Mouse (Mus musculus): ENCODE measurements around the gene Rassf6. TPM values are rescaled to one million over a fixed set of nuclear protein-coding genes. Genes with fewer than 3 reads are reported as not detected.

The Rassf6 gene
- total RNA-seq (2021) = 1 to 10 TPM; 3.7 to 7.4 TPM
- long read RNA-seq, experiment 1, partial matches to known transcripts = 0 of 3 reads
- long read RNA-seq, experiment 1, other reads (novel, unspliced or antisense) = 2 of 3 reads
- long read RNA-seq, experiment 2, partial matches to known transcripts = 1 of 2 reads
- long read RNA-seq, experiment 2, other reads (novel, unspliced or antisense) = 0 of 2 reads

- DNase-seq (ENCODE audit: low spot score in 2 of 2) = no peak
Observed at GRCm38 (mm10) chr5:90640286-90641217, at the start of gene Rassf6. TSS of gene Rassf6 (minus strand) at chr5:90640657.

GRCm38 (mm10) chr5:90689426-90690128, 49.1 kb upstream of the Rassf6 start:
- no peak for DNase-seq (ENCODE audit: low spot score in 2 of 2)

GRCm38 (mm10) chr5:90687913-90688312, 47.5 kb upstream of the Rassf6 start:
- DNase-seq (ENCODE audit: low spot score in 2 of 2) = no peak

- no peak for DNase-seq (ENCODE audit: low spot score in 2 of 2)
Observed at GRCm38 (mm10) chr5:90684994-90685393, 44.5 kb upstream of the Rassf6 start.

- DNase-seq (ENCODE audit: low spot score in 2 of 2) = peak in 1 of 2 experiments; percentile 4
Observed at GRCm38 (mm10) chr5:90681842-90682241, 41.4 kb upstream of the Rassf6 start.

GRCm38 (mm10) chr5:90677560-90677959, 37.1 kb upstream of the Rassf6 start:
- no peak for DNase-seq (ENCODE audit: low spot score in 2 of 2)

GRCm38 (mm10) chr5:90661852-90662251, 21.4 kb upstream of the Rassf6 start:
- DNase-seq (ENCODE audit: low spot score in 2 of 2) = no peak

- peak in 1 of 2 experiments; percentile 54 for DNase-seq (ENCODE audit: low spot score in 2 of 2)
Observed at GRCm38 (mm10) chr5:90661436-90661835, 21.0 kb upstream of the Rassf6 start.

GRCm38 (mm10) chr5:90660411-90660810, 20.0 kb upstream of the Rassf6 start:
- DNase-seq (ENCODE audit: low spot score in 2 of 2) = no peak

- no peak for DNase-seq (ENCODE audit: low spot score in 2 of 2)
Observed at GRCm38 (mm10) chr5:90656681-90657080, 16.2 kb upstream of the Rassf6 start.

GRCm38 (mm10) chr5:90655891-90656290, 15.4 kb upstream of the Rassf6 start:
- no peak for DNase-seq (ENCODE audit: low spot score in 2 of 2)

- no peak for DNase-seq (ENCODE audit: low spot score in 2 of 2)
Observed at GRCm38 (mm10) chr5:90654798-90655197, 14.3 kb upstream of the Rassf6 start.

- DNase-seq (ENCODE audit: low spot score in 2 of 2) = peak in 1 of 2 experiments; percentile 37
Observed at GRCm38 (mm10) chr5:90652724-90653123, 12.3 kb upstream of the Rassf6 start.

- no peak for DNase-seq (ENCODE audit: low spot score in 2 of 2)
Observed at GRCm38 (mm10) chr5:90650466-90651150, 10.2 kb upstream of the Rassf6 start.

GRCm38 (mm10) chr5:90647473-90647872, 7.0 kb upstream of the Rassf6 start:
- DNase-seq (ENCODE audit: low spot score in 2 of 2) = no peak

- DNase-seq (ENCODE audit: low spot score in 2 of 2) = no peak
Observed at GRCm38 (mm10) chr5:90646398-90646797, 5.9 kb upstream of the Rassf6 start.

- no peak for DNase-seq (ENCODE audit: low spot score in 2 of 2)
Observed at GRCm38 (mm10) chr5:90645579-90645978, 5.1 kb upstream of the Rassf6 start.

GRCm38 (mm10) chr5:90641218-90641610, 757 bp upstream of the Rassf6 start:
- no peak for DNase-seq (ENCODE audit: low spot score in 2 of 2)

GRCm38 (mm10) chr5:90634885-90635284, 5.6 kb downstream of the Rassf6 start:
- DNase-seq (ENCODE audit: low spot score in 2 of 2) = no peak

- DNase-seq (ENCODE audit: low spot score in 2 of 2) = no peak
Observed at GRCm38 (mm10) chr5:90628530-90628929, 11.9 kb downstream of the Rassf6 start.

- DNase-seq (ENCODE audit: low spot score in 2 of 2) = no peak
Observed at GRCm38 (mm10) chr5:90628011-90628410, 12.4 kb downstream of the Rassf6 start.
